Mouse (Mus musculus): Measurements from ENCODE around the gene P2rx7.

The P2rx7 gene

DNA sequence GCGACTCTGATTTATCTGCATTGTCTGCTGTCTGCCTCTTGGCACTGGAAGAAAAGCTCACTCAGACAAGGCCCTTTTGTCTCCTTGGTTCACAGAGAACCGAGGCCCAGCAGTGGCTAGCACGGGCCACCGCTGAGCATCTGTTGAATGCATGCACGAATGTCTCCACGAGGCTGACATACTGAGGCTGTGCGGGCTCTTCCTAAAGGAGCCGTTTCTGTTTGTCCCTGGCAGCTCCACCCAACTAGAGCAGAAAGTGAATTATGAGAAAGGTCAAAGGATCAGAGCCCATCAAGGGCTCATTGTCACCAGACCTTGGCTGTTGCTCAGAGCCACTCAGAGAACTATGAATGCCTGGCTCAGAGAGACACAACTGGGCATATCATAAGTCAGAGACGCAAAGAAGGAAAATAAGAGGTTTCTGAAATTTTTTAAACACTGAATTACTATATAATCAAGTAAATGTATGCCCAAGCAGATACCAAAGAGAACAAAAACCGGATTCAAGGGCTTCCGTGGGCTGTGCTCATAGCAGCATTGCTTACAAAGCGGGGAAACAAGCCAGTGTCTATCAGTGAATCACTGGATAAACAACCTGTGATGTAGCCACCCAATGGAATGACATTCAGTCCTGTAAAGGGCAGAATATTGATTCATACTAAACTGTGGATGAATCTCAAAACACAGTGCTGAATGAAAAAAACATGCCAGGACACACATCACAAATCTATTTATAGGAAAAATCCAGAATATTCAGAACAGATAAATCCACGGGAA, 49.9 kb downstream of the P2rx7 start:
- no peak for DNase-seq (ENCODE audit: low spot score)

DNA sequence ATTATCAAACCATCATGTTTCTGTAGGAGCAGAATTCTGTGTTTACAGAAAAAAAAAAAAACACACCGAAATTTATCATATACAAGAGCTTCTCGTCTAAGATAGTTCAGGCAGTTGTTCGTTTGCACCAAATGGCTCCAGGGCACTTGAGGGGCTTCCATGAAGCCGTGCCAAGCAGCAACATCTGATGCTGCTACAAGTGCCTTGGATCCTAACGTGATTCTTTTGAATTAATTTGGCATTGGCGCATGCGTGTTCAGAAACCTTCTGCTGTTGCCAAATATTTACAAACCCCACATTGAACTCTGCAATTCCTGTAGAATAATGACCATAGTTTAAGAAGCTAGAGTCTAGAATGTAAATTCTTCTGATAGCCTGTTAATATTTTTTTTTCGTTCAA, 51.8 kb downstream of the P2rx7 start:
- DNase-seq (ENCODE audit: low spot score): no peak

DNA sequence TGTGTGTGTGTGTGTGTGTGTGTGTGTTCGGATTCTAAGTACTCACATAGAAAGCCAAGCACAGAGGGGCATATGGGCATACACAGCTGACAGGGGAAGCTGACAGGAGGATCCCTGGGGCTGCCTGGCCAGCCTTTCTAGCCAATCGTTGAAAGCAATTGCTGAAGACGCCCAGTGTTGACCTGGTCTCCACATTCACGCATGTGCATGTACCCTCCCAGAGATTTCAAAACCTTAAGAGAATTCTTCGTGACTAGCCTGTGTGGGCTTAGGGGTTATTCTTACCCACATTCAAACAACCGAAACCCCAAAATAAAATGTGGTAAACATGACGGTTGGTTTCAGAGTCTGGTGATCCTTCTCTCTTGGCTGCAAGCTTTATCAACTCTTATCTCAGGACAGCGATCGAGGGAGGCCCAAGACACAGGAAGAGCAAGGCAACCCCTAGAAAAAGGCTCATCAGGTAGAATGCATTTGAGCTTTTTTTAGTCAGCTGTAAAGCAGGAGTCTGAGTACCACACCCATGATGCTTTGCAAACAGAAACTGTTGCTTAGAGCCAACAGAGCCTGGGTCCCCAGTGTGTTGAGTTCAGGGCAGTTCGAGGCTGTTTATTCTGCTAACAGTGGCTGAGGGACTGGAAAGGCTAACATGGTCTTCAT, 54.5 kb downstream of the P2rx7 start:
- no peak for DNase-seq (ENCODE audit: low spot score)

DNA sequence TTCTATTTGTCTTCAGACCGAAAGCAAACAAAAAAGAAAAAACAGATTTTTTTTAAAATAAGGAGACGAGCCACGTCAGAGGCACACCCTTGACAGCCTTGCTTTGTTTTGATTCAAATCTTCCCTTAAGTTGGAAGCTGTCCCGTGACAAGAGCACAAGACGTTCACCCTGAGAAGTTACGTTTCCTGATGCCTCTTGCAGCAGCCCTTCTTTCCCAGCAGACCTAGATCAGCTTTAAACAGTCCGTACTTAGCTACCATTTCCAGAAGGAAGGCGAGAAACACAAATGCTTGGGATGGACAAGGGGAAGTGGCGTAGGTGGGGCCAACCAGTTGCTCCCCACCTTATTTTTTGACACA, 55.0 kb downstream of the P2rx7 start:
- DNase-seq (ENCODE audit: low spot score): no peak

DNA sequence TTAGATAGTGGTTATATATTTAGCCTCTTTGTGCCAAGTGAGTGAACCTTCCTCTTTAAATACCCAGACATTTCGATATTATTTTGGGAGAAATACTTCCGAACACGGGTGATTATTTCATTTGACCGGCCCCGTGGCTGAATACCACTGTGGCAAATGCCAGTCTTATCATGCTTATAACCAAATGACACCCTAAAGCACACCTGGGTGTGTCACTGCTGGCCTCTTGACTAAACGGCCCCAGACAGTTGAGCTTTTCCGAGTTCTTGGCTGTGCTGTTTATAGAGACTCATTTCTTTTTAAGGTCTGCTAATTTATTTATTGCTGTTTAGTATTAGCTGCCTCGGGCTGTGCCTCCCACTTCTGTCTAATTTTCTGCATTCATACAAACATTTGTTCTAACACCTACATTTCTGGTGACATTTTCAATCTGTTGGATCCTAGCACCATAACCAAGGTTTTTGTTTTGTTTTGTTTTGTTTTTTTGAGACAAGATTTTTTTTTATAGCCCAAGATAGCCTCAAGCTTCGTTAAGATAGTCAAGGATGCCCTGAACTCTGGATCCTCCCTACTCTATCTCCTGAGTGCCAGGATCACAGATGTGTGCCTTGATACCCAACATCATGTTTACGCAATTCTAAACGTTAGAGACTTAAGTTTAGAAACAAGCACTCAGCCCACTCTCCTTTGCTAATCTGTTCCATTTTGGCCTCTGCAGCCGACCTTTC, 56.6 kb downstream of the P2rx7 start:
- no peak for DNase-seq (ENCODE audit: low spot score)

DNA sequence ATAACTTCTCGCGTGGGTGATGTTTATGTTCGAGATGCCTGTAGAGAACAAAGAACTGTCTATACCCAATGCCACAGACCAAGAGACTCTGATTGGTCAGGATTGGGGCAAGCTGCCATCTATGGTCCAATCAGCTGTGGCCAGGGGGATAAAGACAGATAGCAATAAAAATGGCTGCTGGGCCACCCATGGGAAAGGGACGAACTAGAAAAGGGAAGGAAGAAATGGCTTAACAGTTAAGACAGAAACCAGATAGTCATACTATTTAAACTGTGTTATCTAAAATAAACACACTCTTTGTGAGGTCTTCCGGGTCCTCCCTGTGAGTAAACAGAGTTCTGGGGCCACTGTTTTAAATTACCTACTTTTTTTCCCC, 57.1 kb downstream of the P2rx7 start:
- no peak for DNase-seq (ENCODE audit: low spot score)

DNA sequence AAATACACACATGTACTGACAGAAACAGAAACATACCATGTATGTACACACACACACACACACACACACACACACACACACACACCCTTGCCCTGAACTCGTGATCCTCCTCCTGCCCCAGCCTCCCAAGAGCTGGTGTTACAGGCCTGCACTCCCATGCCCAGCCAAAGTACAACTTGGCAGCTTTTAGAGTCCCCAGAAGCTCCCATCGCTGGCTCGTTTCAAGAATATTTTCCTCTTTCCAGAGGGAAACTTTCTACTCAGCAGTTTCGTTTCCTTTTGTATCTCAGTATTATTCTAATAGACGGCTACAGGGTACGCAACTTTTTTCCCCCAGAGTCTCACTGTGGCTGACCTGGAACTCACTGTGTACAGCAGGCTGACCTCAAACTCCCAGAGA, 58.4 kb downstream of the P2rx7 start:
- no peak for DNase-seq (ENCODE audit: low spot score)

DNA sequence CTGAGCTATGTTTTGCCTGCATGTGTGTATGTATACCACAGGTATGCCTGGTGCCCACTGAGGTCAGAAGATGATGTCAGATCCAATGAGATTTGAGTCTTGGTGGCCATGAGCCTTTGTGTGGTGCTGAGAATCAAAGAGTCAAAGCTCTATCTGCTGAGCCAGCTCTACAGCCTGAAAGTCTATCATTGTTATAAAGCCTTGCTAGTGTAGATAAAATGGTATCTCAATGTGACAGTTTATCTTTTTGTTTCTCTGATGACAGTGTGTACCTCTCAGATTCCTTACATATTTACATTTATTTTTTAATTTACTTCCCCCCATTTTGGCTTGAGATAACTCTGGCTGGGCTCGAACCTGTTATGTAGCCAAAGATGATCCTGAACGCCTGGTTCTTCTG, 59.9 kb downstream of the P2rx7 start:
- no peak for DNase-seq (ENCODE audit: low spot score)

DNA sequence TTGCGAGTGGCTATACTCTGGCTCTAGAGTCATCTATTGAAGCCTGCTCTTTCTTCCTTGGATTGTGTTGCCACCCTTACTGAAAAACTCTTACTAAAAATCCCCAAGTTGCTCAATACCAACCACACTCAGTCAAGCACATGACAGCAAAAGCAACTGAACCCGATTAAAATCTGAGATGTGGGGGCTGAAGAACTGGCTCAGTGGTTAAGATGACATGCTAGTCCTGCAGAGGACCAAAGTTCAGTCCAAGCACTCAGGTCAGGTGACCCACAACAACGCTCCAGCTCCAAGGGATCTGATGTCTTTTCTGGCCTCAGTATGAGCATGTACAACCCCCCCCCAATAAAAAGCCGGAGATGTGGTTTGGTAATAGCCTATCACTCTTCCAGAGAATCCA, 60.9 kb downstream of the P2rx7 start:
- DNase-seq (ENCODE audit: low spot score): no peak

DNA sequence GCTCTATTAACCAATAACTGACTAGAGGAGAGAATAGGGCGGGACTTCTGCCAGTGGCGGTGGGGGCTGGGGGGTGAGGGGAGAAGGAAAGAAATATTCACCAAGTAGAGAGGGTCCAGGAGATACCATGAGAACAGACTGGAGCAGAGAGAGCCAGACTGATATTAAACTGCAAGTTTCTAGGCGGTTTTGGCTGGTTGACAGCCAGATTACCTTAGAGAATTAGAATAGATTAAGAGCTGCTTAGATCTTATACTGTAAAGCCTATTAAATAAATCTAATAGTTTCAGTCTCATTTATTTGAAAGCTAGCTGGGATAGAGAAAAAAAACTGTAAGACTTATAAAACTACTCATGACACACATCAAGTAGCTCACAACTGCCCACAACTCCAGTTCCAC, 61.5 kb downstream of the P2rx7 start:
- DNase-seq (ENCODE audit: low spot score): no peak

DNA sequence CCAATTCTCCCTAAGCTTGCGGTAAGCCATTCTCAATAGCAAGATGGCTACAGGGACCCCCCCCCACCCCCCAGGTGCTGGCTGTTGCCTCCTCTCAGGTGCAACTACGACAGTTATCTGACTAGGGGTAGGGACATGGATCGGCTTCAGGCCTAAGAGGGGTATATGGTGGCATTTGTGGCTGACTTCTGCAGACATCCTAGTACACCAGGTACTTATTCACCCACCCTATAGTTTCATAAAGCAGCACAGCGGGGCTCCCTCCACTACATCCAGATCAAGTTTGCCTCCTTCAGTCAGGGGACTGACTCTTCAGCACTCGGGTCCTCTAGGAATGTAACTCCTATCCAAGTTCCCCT, 63.2 kb downstream of the P2rx7 start:
- no peak for DNase-seq (ENCODE audit: low spot score)

DNA sequence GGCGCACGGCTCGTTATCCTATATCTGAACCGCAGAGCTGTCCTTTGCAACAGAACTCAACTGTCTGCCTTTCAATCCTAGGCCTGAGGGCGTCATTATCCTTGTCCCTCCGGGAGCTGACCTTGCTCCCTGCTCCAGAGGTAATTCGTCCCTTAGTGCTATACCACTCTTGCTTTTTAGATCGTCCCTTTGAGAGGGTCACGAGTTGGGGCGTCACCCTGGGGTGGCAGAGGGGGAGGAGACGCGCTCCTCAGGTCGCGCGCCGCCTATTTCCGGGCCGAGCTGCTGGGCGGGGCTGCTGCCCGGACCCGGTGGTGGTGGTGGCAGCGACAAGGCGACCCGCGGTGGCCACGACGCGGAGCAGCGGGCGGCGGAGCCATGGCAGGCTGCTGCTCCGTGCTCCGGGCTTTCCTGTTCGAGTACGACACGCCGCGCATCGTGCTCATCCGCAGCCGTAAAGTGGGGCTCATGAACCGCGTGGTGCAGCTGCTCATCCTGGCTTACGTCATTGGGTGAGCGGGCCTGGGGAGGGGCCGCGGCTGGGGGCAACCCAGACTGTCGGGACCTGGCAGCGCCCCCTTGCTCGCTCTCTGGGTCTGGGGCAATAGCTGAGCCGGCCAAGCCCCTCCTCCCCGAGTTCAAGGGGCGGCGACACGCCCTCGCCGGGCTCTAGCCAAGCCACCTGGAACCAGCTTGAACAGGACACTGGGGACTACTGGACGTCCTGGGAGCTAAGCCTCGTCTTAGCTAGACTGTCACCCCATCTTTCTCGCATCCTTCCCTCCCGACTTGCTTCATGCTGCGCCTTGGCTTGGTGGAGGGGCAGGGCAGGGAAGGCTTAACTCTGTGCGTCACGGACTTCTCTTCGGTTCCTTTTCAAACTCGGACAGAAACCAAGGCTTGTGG, 63.8 kb downstream of the P2rx7 start, which contains the start of gene P2rx4:
Gene P2rx4, plus strand, starts transcription at position 269 of the 906 bp plus-strand sequence.
- DNase-seq (ENCODE audit: low spot score): peak; percentile 69

DNA sequence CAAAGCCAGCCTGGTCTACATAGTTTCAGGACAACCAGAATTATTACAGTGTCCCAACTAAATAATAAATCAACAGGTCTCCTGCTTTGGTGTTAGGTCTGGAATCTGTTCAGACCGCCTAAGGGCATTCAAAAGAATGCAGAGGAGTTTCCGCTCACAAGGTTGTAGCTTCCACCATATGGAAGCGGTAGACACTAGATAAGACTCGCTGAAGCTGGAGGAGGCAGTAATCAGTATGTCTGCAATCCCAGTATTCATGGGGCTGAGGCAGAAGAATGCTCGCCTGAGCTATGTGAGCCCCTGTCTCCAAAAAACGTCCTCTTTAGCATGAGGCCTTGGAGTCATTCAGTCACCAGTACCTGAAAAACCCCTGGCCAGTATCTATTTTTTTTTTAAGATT, 65.1 kb downstream of the P2rx7 start:
- DNase-seq (ENCODE audit: low spot score): no peak

DNA sequence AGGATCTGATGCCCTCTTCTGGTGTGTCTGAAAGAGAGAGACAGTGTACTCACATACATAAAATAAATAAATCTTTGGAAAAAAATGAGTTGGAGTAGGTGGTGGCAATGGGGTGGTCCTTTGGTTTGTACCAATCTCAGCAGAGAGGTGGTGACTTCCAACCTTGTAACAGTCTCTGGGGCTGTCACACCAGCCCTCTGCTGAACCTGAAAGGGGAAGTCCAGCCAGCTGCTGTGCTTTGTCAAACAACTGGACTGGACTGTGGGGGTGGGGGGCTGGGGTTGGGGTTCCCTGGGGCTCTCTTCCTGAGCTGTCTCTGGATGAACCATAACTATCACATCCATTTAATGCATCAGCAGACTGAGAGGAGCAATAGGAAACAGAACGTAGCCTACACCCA, 72.0 kb downstream of the P2rx7 start:
- DNase-seq (ENCODE audit: low spot score): no peak

DNA sequence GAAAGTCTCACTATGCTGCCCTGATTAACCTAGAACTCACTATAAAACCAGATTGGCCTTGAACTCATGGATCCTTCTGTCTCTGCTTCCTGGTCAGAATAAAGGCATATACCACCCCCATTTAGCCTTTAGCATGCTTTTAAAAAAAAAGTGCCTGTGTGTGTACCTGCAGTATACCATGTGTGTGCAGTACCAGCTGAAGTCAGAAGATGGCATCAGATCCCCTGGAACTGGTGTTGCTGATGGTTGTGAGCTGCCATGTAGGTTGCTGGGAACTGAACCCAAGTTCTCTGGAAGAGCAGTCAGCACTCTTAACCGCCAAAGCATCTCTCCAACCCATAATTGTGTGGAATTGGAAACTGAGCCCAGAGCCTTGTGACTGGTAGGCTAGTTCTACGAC, 73.1 kb downstream of the P2rx7 start:
- no peak for DNase-seq (ENCODE audit: low spot score)

DNA sequence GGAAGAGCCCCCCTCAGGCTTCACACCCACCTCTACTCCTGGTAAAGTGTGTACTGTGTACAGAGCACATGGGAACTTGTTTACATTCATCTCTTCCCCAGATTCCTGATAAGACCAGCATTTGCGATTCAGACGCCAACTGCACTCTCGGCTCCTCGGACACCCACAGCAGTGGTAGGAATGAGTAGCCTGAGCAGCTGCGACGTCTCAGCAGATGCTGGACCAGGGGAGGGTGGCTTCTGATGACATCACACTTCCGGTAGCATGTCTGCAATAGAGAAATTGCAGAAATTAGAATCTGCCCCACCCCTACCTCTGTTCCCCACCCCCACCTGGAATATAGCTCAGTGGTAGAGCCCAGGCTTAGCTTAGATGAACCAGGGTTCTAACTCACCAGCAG, 74.7 kb downstream of the P2rx7 start:
- DNase-seq (ENCODE audit: low spot score): no peak

DNA sequence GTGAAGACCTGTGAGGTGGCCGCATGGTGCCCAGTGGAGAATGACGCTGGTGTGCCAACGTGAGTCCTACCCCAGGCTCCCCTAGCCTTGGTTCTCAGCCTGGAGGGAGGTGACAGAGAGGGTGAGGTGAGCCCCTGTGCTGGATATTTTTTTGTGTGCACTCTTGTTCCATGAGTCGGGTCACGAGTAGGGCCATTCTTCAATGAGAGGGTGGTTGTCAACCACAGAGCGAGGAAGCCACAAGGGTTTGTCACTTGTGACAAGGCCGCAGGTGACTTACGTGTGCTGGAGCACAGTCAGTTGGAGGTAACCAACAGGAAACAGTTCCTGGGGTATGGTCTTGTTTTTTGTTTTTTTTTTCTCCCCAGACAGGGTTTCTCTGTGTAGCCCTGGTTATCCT, 75.5 kb downstream of the P2rx7 start:
- DNase-seq (ENCODE audit: low spot score): no peak

DNA sequence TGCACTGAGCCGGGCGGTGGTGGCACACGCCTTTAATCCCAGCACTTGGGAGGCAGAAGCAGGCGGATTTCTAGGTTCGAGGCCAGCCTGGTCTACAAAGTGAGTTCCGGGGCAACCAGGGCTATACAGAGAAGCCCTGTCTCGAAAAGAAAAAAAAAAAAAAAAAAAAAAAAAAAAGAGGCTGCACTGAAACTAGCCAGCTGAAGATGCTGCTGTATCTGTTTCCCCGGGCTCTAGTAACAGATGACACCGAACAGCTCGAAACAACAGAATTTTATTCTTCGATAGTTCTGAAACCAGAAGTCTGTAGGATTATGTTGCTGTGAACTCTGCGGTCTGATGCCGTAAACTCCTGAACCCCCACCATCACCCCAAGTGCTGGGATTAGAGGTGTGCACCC, 81.7 kb downstream of the P2rx7 start:
- DNase-seq (ENCODE audit: low spot score): no peak

DNA sequence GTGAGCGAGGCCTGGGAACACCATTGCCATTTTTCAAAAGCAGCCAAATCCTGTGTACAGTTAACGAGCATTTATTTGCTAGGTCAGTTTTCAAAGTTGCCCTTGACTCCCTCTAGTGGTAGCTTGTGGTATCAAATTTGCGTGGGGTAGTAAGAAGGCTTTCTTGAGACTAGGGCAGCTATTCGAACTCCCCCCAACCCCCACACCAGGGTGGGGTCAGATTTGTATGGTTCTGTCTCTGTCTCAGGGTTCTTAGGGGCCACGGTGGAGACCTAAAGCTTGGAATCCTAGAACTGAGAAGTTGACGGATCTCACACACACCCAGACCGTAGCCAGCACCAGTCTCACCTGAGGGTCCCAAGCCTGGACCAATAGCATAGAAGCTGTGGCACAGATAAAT, 82.4 kb downstream of the P2rx7 start:
- peak; percentile 60 for DNase-seq (ENCODE audit: low spot score)

DNA sequence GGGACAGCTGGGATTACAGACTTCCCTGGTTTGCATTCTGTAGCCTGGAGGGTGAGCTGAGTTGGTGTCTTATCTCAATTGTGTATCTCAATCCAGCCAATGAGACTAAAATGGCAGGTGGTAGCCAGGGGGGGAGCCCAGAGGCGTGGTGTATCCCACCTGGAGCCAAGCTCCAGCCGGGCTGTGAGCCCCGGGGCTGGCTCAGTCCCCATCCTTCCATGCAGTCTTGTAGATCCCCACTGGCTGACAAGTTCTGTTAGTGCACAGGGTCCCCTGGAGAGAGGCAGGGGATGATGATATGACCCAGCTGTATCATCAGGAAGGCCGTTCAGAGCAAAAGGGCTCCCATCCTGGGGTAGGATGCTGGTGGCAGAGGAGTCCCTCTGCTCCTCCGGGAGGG, 82.9 kb downstream of the P2rx7 start:
- no peak for DNase-seq (ENCODE audit: low spot score)

DNA sequence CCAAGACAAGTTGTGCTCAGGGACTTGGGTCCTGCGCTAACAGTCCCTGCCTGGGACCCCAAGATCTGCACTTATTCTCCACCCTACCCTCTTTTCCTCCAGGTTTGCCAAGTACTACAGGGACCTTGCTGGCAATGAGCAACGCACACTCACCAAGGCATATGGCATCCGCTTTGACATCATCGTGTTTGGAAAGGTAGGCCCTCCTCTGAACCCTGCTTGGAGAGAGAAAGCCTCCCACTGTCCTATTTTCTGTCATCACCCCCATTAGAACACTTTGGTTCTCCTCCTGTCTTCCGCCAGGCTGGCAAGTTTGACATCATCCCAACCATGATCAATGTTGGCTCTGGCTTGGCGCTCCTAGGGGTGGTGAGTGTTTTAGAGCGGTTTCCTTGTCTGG, 83.4 kb downstream of the P2rx7 start:
- DNase-seq (ENCODE audit: low spot score): no peak

DNA sequence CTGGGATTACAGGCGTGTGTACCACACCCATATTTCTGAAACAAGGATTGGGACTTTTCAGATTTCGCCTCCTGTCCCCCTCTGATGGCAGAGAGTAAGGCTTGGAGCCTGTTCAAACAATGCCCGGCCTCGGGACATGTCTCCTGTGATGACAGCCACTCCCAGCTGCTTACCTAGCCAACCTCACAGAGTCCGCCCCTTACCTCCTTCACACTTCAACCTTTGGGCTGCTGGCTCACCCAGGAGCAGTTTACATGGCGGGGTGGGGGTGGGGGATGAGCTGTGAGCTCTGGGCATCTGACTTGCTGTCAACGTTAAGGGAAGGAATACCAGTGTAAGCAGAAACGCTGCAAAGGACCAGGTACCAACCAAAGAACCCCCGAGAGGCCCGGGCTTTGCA, 87.1 kb downstream of the P2rx7 start:
- DNase-seq (ENCODE audit: low spot score): no peak

All from MN1 (cell line).